Mouse (Mus musculus) neural tube, embryonic 10.5 days (tissue): Measurements from ENCODE around the gene Rpl18.

Source experiments
- DNase-seq: peaks from one replicate; pipeline ENCODE4 v3.0.0-alpha.2; 2017; ENCODE audit warnings: low spot score; ENCODE audit errors: extremely low spot score

The Rpl18 gene

DNA sequence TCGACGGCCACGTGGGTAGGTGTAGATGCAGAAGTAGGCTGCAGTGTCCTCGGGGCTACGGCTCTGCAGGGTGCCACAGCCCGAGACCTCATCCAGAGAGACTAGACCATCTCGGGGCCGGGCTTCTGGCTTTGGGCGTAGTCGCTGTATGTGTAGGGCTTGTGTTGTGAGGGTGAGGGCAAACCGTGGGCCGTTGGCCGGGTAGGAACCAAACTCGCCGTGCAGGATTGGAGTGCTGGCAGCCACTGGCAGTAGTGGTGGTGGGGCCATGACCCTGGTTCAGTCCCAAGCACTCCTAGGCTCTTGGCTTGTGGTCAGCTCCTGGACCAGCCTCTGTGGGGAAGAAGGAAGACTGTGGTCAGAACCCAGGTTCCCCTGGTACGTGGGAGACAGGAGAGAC, 1.9 kb upstream of the Rpl18 start:
- DNase-seq = no peak

DNA sequence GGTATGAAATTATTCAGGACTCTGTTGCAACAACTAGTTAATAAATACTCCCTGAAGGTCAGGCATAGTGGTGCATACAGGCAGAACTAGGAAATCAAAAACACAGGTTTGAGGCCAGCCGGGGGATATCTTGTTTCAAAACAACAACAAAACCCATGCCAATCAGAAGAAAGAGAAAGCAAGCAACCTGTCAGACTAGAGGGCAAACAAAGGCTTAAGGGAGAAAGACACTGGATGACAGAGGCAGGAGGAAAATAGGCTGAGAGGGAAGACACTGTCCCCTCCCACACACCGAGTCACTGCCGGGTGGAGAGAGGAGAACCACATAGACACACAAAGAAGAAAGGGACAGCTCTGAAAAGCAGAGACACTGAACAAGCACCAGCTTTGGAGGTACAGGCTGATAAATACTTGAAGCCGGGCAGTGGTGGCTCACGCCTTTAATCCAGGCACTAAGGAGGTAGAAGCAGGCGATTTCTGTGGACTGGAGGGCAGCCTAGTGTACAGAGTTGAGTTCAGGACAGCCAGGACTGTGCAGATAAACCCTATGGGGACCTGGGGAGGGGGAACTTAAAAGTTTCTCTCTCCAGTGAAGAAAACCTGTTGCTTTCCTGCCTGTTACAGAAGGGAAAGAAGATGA, 1.3 kb upstream of the Rpl18 start:
- no peak for DNase-seq

DNA sequence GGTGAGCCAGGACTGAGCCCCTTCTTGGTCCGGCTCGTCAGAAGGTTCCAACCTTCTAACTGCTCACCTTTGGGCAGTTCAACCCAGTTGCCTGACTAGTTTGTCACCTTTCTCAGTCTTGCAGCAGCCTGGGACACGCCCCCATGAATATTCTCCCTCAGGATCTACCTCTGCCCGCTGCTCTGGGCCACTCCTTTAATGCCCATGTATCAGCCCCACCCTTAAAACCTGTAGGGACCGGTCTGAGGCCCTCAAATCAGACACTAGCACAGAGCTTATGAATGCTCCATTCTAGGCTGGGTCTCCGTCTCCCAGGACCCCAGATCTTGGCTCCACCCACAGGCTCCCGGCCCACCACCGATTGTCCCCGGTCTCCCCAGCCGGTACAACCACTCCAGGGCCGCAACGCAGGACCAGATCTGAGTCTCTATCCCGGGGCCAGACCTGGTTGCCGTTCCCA, 597 bp upstream of the Rpl18 start:
- DNase-seq = no peak

DNA sequence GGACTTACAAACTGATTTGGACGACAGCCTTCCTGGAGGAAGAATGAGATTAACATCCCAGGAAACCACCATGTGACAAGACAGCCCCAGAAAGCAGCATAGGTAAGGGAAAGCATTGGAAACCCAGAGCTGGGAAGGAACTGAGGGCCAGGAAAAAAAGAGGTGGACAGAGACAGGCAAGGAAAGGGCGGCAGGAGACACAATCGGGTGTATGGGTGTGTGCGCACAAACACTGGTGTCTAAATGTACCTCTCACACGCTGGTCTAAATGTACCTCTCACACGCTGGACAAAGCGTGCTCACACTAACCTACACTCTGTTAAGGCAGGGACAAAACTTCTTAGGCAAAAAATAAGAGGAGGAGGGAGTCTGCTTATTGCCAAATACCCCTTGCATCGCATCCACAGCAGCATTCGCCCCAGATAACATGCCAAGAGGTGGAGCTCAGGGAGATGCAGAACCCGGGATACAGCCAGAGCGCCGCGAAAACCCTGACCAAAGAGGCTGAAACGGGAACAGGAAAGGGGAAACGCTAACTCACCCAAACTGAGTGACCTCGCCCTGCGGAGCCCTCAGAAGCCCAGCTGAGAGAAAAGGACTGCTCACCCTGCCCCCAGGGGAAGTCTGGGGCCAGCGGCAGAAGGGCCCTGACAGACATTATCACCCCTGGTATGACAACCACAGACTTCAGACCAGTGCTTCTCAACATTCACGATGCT, 643 bp downstream of the Rpl18 start:
- DNase-seq = no peak

- no peak for DNase-seq
Measured at GRCm38 (mm10) chr7:45716460-45716857, 1.2 kb downstream of the Rpl18 start.

GRCm38 (mm10) chr7:45716952-45717917, 2.0 kb downstream of the Rpl18 start:
- no peak for DNase-seq

GRCm38 (mm10) chr7:45717918-45718297, 2.7 kb downstream of the Rpl18 start, which contains the start of gene Sphk2:
Gene Sphk2, minus strand, starts transcription at chr7:45718002.
- DNase-seq = peak; percentile 100

- no peak for DNase-seq
Measured at GRCm38 (mm10) chr7:45718331-45718730, 3.1 kb downstream of the Rpl18 start.

GRCm38 (mm10) chr7:45719180-45719579, 3.9 kb downstream of the Rpl18 start:
- DNase-seq = no peak

DNA sequence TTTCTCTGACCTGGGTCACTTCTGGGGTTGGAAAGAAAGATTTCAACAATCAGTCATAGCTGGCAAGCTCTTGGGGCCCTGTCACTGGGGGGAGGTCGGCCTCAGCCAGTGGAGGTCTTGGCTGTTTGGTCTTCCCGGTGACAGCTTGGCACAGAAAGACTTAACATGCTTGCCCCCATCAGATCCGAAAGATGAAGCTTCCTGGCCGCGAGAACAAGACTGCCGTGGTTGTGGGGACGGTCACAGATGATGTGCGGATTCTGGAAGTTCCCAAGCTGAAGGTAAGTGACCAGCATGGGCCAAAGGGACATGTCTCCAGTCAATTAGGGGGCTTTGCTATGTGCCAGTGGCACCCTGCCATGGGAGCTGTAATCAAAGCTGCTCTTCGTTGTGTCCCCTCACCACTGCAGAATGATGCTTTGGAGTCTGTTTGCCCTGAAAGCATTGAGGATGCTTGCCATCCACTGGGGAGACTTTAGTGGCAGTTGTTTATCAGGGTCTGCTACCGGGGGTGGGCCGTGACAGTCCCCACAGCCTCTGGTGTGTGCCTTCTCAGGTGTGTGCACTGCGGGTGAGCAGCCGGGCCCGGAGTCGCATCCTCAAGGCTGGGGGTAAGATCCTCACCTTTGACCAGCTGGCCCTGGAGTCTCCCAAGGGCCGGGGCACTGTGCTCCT, 4.6 kb downstream of the Rpl18 start:
- no peak for DNase-seq

DNA sequence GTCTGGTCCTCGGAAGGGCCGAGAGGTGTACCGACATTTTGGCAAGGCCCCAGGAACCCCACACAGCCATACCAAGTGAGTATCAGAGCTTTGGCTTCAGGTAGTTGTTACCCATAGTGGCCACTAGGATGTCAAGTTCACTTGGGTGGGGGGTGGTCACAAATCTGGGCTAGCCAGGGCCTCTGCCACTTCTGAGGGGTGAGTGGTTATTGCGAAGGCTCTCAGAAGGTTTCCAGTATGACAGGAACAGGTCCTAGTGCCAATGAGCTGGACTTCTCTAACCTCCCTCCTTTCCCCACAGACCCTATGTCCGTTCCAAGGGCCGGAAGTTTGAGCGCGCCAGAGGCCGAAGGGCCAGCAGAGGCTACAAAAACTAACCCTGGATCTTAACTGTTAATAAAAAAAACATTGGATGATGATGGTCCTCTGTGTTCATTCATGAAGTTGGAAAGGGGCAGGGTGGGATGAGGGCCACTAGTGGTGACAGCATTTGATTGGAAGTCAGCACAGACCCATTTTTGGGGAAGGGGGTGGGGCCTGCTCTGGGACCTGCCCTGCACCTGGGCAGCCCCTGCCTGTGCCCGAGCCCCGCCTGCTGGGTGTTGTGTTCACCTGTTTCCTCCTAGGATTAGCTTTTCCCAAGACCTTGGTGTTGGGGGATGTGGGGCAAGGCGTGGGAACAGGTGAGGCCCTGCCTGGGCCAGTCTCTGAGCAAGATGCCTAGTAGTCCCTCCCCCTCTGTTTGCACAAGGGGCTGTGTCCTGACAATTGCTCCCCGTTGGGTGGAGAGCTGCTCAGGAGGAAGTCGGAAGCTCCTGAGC, 5.4 kb downstream of the Rpl18 start, which contains the start of gene Fam83e:
Fam83e (plus strand) TSS at position 800 of the 821 bp plus-strand sequence.
- DNase-seq = no peak

DNA sequence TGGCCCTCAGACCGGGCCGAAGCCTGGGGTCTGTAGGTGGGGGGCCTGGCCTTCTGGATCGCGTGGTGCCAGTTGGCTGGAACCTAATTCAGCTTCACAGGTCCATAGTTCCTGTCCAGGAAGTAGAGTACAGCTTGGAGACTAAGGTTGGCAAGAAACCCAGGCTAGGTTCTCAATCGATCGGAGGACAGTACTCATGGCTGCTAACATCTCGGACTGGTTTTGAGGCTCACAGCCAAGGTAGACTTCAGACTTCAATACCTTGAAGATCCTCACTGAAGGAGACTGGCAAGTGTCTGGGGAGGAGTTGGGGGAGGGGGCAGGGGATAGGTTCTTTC, 5.9 kb downstream of the Rpl18 start:
- no peak for DNase-seq

DNA sequence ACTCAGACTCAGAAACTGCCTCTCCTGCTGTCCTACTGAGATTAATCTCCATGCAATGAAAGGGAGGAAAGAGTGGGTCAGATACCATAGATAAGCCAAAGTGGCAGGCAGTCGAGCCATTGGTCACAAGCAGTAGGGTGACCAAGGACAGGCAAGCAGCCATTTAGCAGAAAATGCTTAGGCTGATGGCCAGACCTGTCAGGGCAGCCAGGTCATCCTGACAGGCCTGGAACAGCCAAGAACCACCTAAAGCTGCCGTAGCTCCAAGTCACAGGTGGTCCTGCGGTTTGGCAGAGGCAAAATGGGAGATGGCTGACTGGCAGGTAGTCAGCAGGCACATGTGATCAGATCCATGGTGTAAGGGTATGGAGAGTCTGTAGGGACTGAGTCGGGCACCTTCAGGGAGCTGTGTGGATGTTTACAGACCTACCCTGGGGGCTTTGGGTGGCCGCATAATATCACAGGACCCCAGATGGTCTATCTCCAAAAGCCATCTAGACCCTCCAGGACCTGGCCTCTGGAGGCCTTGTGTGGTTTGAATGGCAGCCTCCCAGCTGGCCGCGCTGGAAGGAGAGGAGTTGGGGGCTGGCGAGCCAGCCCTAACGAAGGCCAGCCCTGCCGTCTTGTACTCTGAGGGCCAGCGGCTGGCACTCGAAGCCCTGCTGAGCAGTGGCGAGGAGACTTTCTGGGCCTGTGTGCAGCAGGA, 6.5 kb downstream of the Rpl18 start:
- no peak for DNase-seq

DNA sequence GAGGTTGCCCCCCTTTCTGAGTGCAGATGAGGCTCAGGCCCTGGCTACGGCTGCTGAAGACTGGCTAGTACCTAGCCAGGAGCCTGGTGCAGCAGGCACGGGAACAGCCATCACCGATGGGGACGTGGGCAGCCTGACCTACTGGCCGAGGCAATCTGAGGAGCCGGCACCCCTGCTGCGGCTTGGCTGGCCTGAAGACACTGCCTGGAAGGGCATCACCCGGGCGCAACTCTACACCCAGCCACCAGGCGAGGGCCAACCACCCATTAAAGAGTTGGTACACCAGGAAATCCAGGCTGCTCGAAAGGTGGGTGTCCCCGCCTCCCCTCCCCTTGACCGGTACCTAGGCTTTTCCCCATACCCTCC, 7.1 kb downstream of the Rpl18 start:
- no peak for DNase-seq

DNA sequence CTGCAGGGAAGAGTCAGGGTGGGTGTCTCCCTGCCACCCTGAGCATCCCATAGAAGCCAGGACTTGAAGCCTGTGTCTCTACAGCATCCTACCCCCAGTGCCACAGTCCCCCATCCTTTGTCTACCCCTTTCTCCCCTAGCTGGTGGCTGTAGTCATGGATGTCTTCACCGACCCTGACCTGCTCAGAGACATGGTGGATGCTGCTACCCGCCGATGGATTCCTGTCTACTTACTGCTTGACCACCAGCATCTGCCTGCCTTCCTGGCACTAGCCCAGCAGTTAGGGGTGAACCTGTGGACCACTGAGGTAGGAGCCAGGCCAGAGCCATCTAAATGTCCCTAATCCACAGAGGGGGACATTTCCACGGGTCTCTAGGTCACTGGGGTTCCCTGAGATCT, 8.0 kb downstream of the Rpl18 start:
- no peak for DNase-seq

GRCm38 (mm10) chr7:45723781-45724180, 8.5 kb downstream of the Rpl18 start:
- DNase-seq = no peak

GRCm38 (mm10) chr7:45725151-45725550, 9.9 kb downstream of the Rpl18 start:
- no peak for DNase-seq

DNA sequence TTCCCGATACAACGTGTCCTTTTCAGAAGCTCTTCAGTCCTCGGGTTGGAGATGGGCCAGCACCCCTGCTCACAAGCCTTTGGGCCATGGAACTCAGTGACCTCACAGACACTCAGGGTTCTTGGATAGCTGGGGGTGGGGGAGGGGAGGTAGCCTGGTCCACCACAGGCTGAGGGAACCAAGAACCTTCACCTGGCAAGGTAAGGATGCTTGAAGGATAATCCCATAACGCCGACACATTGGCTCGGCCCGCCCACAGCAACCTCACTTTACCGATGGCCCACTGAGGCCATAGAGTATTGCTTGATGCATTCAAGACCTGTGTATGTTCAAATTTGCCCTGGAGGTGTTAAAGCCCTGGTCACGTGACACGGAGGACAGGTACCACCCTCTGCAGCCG, 10.5 kb downstream of the Rpl18 start, which contains the start of gene Spaca4:
Spaca4 (minus strand) TSS at position 101 of the 400 bp plus-strand sequence.
- DNase-seq = no peak

GRCm38 (mm10) chr7:45726419-45726818, 11.2 kb downstream of the Rpl18 start:
- no peak for DNase-seq

- DNase-seq = no peak
Measured at GRCm38 (mm10) chr7:45727625-45728024, 12.4 kb downstream of the Rpl18 start.
